Mouse (Mus musculus) olfactory bulb, adult 2 months (tissue): Measurements from ENCODE around the gene Pgc. TPM values are rescaled to one million over a fixed set of nuclear protein-coding genes. Genes with fewer than 3 reads are reported as not detected.

Experiments
- H3K27ac ChIP-seq: fragments of 200-500 bp; 2 replicates; pipeline ENCODE4 v1.5.1; 2012; ENCODE audit warnings: low read depth, low read length; ENCODE audit not compliant: insufficient read depth
- H3K4me1 ChIP-seq: fragments of 200-500 bp; 2 replicates; pipeline ENCODE4 v1.6.1; 2012; ENCODE audit warnings: low read length; ENCODE audit not compliant: control insufficient read depth, insufficient read depth
- H3K4me3 ChIP-seq: fragments of 200-500 bp; 2 replicates; pipeline ENCODE4 v1.5.1; 2012; ENCODE audit warnings: mild to moderate bottlenecking, low read depth, low read length, moderate library complexity; ENCODE audit not compliant: insufficient read depth
- CTCF ChIP-seq: fragments of 200-500 bp; IDR thresholded peaks from 2 replicates; pipeline ENCODE4 v1.5.1; 2012; ENCODE audit warnings: low read depth, mild to moderate bottlenecking, low read length, moderate library complexity; ENCODE audit not compliant: insufficient read depth
- POLR2A ChIP-seq: fragments of 200-500 bp; IDR thresholded peaks from 2 replicates; pipeline ENCODE4 v1.6.1; 2012; ENCODE audit warnings: mild to moderate bottlenecking, low read depth, low read length, moderate library complexity; ENCODE audit not compliant: insufficient read depth
- WGBS: fragments of 180-500 bp; shearing (Covaris S2); methylation state at CpG from one replicate; pipeline ENCODE4 v1.1.7; 2018; 5-methylcytosine and 5-hydroxymethylcytosine counted together
- polyA plus RNA-seq: library from polyadenylated mRNA; stranded (reverse); fragments of >200 nt; gene quantifications from 2 replicates; pipeline ENCODE4 v1.2.4, GENCODE M21; 2012; ENCODE audit warnings: low replicate concordance; ENCODE audit not compliant: missing spikeins, insufficient read depth, insufficient read length

The Pgc gene
- polyA plus RNA-seq, 1 experiment, result not detected

GRCm38 (mm10) chr17:47693671-47694441 lies 32.8 kb upstream of the Pgc start:
- H3K4me3 ChIP-seq, result peak overlapping the region; percentile 70
- no peak overlapping the region for H3K27ac ChIP-seq
- 54% methylated on average over 13 of the region's 13 CpGs for WGBS
- H3K4me1 ChIP-seq, result peaks cover 13% of the 10 kb centered on the region
- TF ChIP-seq POLR2A (no peak), CTCF (no peak)

GRCm38 (mm10) chr17:47694442-47694502 lies 32.4 kb upstream of the Pgc start, which contains the start of gene Gm21981:
Gene Gm21981 (minus strand): TSS chr17:47694455.
- H3K27ac ChIP-seq, result no peak within 1 kb of the TSS
- TF ChIP-seq CTCF, result no peak
- no peak for TF ChIP-seq POLR2A
- WGBS, result 3% methylated on average over 3 of the region's 3 CpGs
- H3K4me1 ChIP-seq, result peaks cover 11% of the 10 kb centered on the region
- peak within 1 kb of the TSS; percentile 70 for H3K4me3 ChIP-seq

- TF ChIP-seq CTCF (peak; percentile 67), POLR2A (peak; percentile 68)
- Histone ChIP-seq H3K4me3 (peak within 1 kb of the TSS; percentile 70), H3K27ac (no peak within 1 kb of the TSS), H3K4me1 (peaks cover 9% of the 10 kb centered on the region)
- under 1% methylated on average over 75 of the region's 82 CpGs for WGBS
Measured at GRCm38 (mm10) chr17:47694503-47695336, 31.9 kb upstream of the Pgc start, which contains the start of gene Prickle4. Gene Prickle4 (minus strand): TSS chr17:47694736.

GRCm38 (mm10) chr17:47695337-47695710 lies 31.3 kb upstream of the Pgc start:
- Histone ChIP-seq H3K27ac (no peak overlapping the region), H3K4me3 (peak overlapping the region; percentile 70), H3K4me1 (peaks cover 5% of the 10 kb centered on the region)
- WGBS, result under 1% methylated on average over 23 of the region's 23 CpGs
- TF ChIP-seq POLR2A (no peak), CTCF (no peak)

- Histone ChIP-seq H3K4me3 (no peak overlapping the region), H3K4me1 (peaks cover 10% of the 10 kb centered on the region), H3K27ac (no peak overlapping the region)
- TF ChIP-seq POLR2A (no peak), CTCF (no peak)
- WGBS, result 94% methylated on average over 10 of the region's 10 CpGs
Measured at GRCm38 (mm10) chr17:47698156-47698555, 28.5 kb upstream of the Pgc start.

GRCm38 (mm10) chr17:47699055-47699454 lies 27.6 kb upstream of the Pgc start:
- WGBS, result 87% methylated on average over 2 of the region's 2 CpGs
- Histone ChIP-seq H3K27ac (no peak overlapping the region), H3K4me1 (peaks cover 10% of the 10 kb centered on the region), H3K4me3 (no peak overlapping the region)
- TF ChIP-seq CTCF (no peak), POLR2A (no peak)

GRCm38 (mm10) chr17:47701793-47702192 lies 24.8 kb upstream of the Pgc start:
- no peak overlapping the region for H3K27ac ChIP-seq

GRCm38 (mm10) chr17:47702548-47703345 lies 23.9 kb upstream of the Pgc start:
- Histone ChIP-seq H3K4me3 (no peak overlapping the region), H3K27ac (no peak overlapping the region), H3K4me1 (peaks cover 5% of the 10 kb centered on the region; the same call in 1 of the 2 replicates)
- no peak for TF ChIP-seq CTCF
- TF ChIP-seq POLR2A, result no peak
- WGBS, result 65% methylated on average over 28 of the region's 28 CpGs

More at GRCm38 (mm10) chr17:47701793-47702192, 24.8 kb upstream of the Pgc start:
- H3K4me1 ChIP-seq, result peaks cover 5% of the 10 kb centered on the region; the same call in 1 of the 2 replicates
- no peak for TF ChIP-seq CTCF
- no peak for TF ChIP-seq POLR2A
- WGBS, result 75% methylated on average over 9 of the region's 9 CpGs
- no peak overlapping the region for H3K4me3 ChIP-seq
